Mouse (Mus musculus) 3134 (cell line): ENCODE measurements around the gene Vmn2r105.

Experiments used
- DNase-seq: peaks from one replicate; pipeline ENCODE4 v3.0.0-alpha.2; 2011; ENCODE audit warnings: low spot score; ENCODE audit not compliant: insufficient read length; ENCODE audit errors: extremely low read depth

Vmn2r105 gene

GRCm38 (mm10) chr17:20234952-20235351 is at the start of gene Vmn2r105:
Gene Vmn2r105 (minus strand): TSS chr17:20235052.
- DNase-seq = no peak

- no peak for DNase-seq
Observed at GRCm38 (mm10) chr17:20255522-20255921, 20.7 kb upstream of the Vmn2r105 start.

GRCm38 (mm10) chr17:20182997-20183396 is 51.9 kb downstream of the Vmn2r105 start, which contains the start of gene Fpr-rs6:
Gene Fpr-rs6 (minus strand): TSS chr17:20183097.
- no peak for DNase-seq
